Comparison of ENCODE assay signal across 12 mouse cellular contexts in genomic region chr17:80698191-80698901, GRCm38 (mm10). TPM values are rescaled to one million over a fixed set of nuclear protein-coding genes. Genes with fewer than 3 reads are reported as not detected.
DNase-seq lines count a peak whose midpoint lies in the region; ATAC-seq lines count a peak whose summit lies in the region.
"Had no signal": no experiment of that assay in that cellular context is flagged by ENCODE, and none has a peak within 500 bp of the region (broad histone marks: within the 10 kb centered on the region; RNA-seq: fewer than 3 reads in every experiment).

No protein-coding gene starts in this region.

- H3K27ac ChIP-seq in kidney, embryonic 16.5 days (ENCODE audit: low read length): no peak overlapping the region
- peak overlapping the region; percentile 51; the same call in 1 of the 2 replicates for H3K27ac ChIP-seq in hindbrain, embryonic 15.5 days (replicated peaks)
- H3K27ac ChIP-seq: liver, embryonic 14.5 days had no signal

- peaks cover 17% of the 10 kb centered on the region for H3K4me1 ChIP-seq in kidney, embryonic 16.5 days (ENCODE audit: insufficient read depth, low read length)
- peaks cover 41% of the 10 kb centered on the region for H3K4me1 ChIP-seq in hindbrain, embryonic 15.5 days (replicated peaks)

- H3K9ac ChIP-seq in kidney, embryonic 16.5 days (replicated peaks; ENCODE audit: low read length): no peak overlapping the region
- no peak overlapping the region for H3K9ac ChIP-seq in hindbrain, embryonic 15.5 days
- H3K9ac ChIP-seq: liver, embryonic 14.5 days had no signal

- H3K4me2 ChIP-seq in kidney, embryonic 16.5 days (replicated peaks; ENCODE audit: low read depth, low read length): no peak overlapping the region
- no peak overlapping the region for H3K4me2 ChIP-seq in hindbrain, embryonic 15.5 days

- H3K9me3 ChIP-seq in kidney, embryonic 16.5 days (ENCODE audit: low read length): no peaks in the 10 kb centered on the region
- H3K9me3 ChIP-seq in hindbrain, embryonic 15.5 days: no peaks in the 10 kb centered on the region

- 51% methylated on average over 12 of the region's 12 CpGs for WGBS in kidney, embryonic 16.5 days
- 61% methylated on average over 12 of the region's 12 CpGs for WGBS in hindbrain, embryonic 15.5 days

- H3K4me3 ChIP-seq in kidney, embryonic 16.5 days (ENCODE audit: low read length): no peak overlapping the region
- no peak overlapping the region for H3K4me3 ChIP-seq in hindbrain, embryonic 15.5 days

- DNase-seq in cerebellum, postnatal 4 days (ENCODE audit: low spot score in 2 of 2): no peak
- DNase-seq in kidney, adult 8-10 months: no peak
- peak; percentile 23 for DNase-seq in NIH3T3 (ENCODE audit: low read depth)
- no peak for DNase-seq in urinary bladder, postnatal 14 days (ENCODE audit: low spot score)
- DNase-seq in retina, embryonic 14.5 days (ENCODE audit: low spot score): no peak
- DNase-seq: adrenal gland, postnatal 10 days; cerebellum, adult 2 months; right cerebral cortex, postnatal 14 days had no signal

- no peaks in the 10 kb centered on the region for H3K27me3 ChIP-seq in kidney, embryonic 16.5 days (ENCODE audit: insufficient read depth, low read length)
- no peaks in the 10 kb centered on the region for H3K27me3 ChIP-seq in hindbrain, embryonic 15.5 days

- no peaks in the 10 kb centered on the region for H3K36me3 ChIP-seq in kidney, embryonic 16.5 days (ENCODE audit: insufficient read depth, low read length)
- no peaks in the 10 kb centered on the region for H3K36me3 ChIP-seq in hindbrain, embryonic 15.5 days

- peak; percentile 33; the same call in 1 of the 2 replicates for ATAC-seq in cerebellum, adult (ENCODE audit: insufficient number of reproducible peaks, low FRiP score, low TSS enrichment)
- ATAC-seq in kidney, embryonic 16.5 days (ENCODE audit: low FRiP score, low TSS enrichment): peak; percentile 17; the same call in 1 of the 2 replicates
- ATAC-seq in hindbrain, embryonic 15.5 days (ENCODE audit: low FRiP score, low read depth): peak; percentile 33; the same call in 1 of the 2 replicates

RNA-seq across cellular contexts. Expression of gene Map4k3, which starts 29.9 kb away (rescaled TPM):
- 22.8 and 23.4 TPM in 2 replicates for polyA plus RNA-seq in kidney, embryonic 16.5 days (2015; fragmentation: Nextera tagmentation; extraction: Ambion mirVana)
- 25.4 TPM in 2 replicates for polyA plus RNA-seq in hindbrain, embryonic 15.5 days (2015; fragmentation: Nextera tagmentation; extraction: Ambion mirVana)
